Comparison of ENCODE assay signal across 17 mouse cellular contexts in the genomic region with DNA sequence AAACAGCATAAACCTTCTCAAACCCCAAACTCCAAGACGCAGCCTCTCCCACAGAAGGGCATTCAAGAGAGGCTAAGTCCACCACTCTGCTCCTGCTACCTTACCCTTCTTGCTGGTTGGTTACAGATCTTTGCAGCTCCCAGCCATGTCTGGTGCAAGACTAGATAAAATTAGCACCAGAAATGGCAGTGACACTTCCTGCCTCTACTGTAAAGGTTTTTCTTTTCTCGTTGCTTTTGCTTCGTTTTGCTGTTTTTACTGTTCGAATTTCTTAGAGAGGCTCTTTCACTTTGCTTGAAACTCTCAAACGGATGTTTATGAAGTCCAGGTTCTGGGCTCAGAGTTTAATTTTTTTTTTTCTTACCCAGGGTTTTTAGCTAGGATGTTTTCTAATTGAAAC. TPM values are rescaled to one million over a fixed set of nuclear protein-coding genes. Genes with fewer than 3 reads are reported as not detected.
"Had no signal": no experiment of that assay in that cellular context is flagged by ENCODE, and none has a peak within 500 bp of the region (broad histone marks: within the 10 kb centered on the region; RNA-seq: fewer than 3 reads in every experiment).

No protein-coding gene starts in this region.

- H3K36me3 ChIP-seq: liver, embryonic 13.5 days; midbrain, embryonic 12.5 days; midbrain, embryonic 15.5 days; neural tube, embryonic 13.5 days; stomach, embryonic 15.5 days had no signal

- H3K4me1 ChIP-seq: liver, embryonic 13.5 days; midbrain, embryonic 12.5 days; midbrain, embryonic 15.5 days; neural tube, embryonic 13.5 days; stomach, embryonic 15.5 days had no signal

- H3K4me3 ChIP-seq: layer of hippocampus, adult 2 months; left cerebral cortex, adult 2 months; liver, embryonic 13.5 days; midbrain, embryonic 12.5 days; midbrain, embryonic 15.5 days; neural tube, embryonic 13.5 days; stomach, embryonic 15.5 days had no signal

- ATAC-seq: intestine, embryonic 16.5 days; midbrain, embryonic 15.5 days had no signal

- H3K27ac ChIP-seq: layer of hippocampus, adult 2 months; left cerebral cortex, adult 2 months; liver, embryonic 13.5 days; midbrain, embryonic 12.5 days; midbrain, embryonic 15.5 days; neural tube, embryonic 13.5 days; stomach, embryonic 15.5 days had no signal

- DNase-seq: kidney, adult 18-20 months; kidney, adult 9 months; kidney, postnatal 25 days; layer of hippocampus, postnatal 36 days; liver, embryonic 13.5 days; lung, adult 2 months; lung, postnatal 14 days; lung, postnatal 4 days; retina, postnatal 1 day had no signal

- H3K27me3 ChIP-seq: liver, embryonic 13.5 days; midbrain, embryonic 12.5 days; midbrain, embryonic 15.5 days; neural tube, embryonic 13.5 days; stomach, embryonic 15.5 days had no signal

RNA-seq across cellular contexts. Expression of a gene that starts 8.3 kb away (rescaled TPM):
- total RNA-seq: liver, adult 2 months had no signal
- polyA plus RNA-seq: midbrain, embryonic 12.5 days; midbrain, embryonic 15.5 days had no signal
